Mouse (Mus musculus): ENCODE data around the gene Myo16. TPM values are rescaled to one million over a fixed set of nuclear protein-coding genes. Genes with fewer than 3 reads are reported as not detected.

Myo16 gene
- polyA plus RNA-seq, 1 experiment from 2014 or later: 3.0 TPM

DNA sequence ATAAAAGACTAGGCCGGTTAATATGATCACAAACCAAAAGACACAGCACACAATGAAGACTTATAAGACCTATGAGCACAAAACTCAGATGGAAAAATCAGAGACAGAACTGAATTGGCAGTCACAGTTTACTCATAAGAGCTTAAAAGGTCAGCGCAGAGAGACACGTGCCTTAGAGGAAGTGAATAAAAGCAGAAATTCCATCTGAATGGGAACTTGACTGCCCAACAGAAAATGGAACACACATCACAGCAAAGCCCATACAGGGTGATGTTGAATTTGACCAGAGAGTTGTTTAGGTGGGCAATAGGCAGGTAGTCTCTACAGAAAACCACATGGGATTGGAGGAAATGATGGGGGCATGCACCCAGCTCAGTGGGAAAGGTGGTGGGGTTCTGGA lies 442.6 kb downstream of the Myo16 start:
- 78% methylated on average over 3 of the region's 3 CpGs for WGBS
- H3K9me3 ChIP-seq (ENCODE audit: control insufficient read depth, low read length): no peaks in the 10 kb centered on the region
- DNase-seq (ENCODE audit: low spot score, missing footprints): no peak
- no peaks in the 10 kb centered on the region for H3K4me1 ChIP-seq (ENCODE audit: control insufficient read depth, insufficient read depth, low read length)
- H3K36me3 ChIP-seq (ENCODE audit: control insufficient read depth, insufficient read depth, low read length): no peaks in the 10 kb centered on the region
- no peak overlapping the region for H3K4me3 ChIP-seq (ENCODE audit: low read depth, low read length)
- no peak overlapping the region for H3K4me2 ChIP-seq
- H3K27me3 ChIP-seq (ENCODE audit: control insufficient read depth, insufficient read depth, low read length): no peaks in the 10 kb centered on the region
- no peak overlapping the region for H3K27ac ChIP-seq (ENCODE audit: low read depth, low read length)
- no peak for ATAC-seq (ENCODE audit: low FRiP score)
- no peak overlapping the region for H3K9ac ChIP-seq (ENCODE audit: low read length)

DNA sequence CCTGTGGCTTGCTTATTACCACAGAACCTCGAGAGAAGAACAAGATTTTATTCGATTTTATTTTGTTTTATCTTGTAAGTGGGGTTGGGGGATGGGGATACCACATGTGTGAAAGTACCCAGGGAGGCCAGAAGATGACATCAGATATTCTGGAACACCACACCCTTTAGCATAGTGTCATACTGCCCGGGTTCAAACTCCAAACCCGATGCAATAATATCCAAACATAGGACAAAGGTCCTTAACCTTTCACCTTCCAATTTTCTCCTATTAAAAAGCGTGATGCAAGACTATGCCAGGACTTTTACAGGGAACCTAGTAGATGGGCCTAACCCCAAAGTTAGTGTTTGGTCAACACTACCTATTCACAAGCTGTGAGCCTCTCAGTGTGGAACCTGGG lies 443.9 kb downstream of the Myo16 start:
- Histone ChIP-seq H3K4me2 (no peak overlapping the region), H3K4me1 (ENCODE audit: control insufficient read depth, insufficient read depth, low read length) (no peaks in the 10 kb centered on the region)

DNA sequence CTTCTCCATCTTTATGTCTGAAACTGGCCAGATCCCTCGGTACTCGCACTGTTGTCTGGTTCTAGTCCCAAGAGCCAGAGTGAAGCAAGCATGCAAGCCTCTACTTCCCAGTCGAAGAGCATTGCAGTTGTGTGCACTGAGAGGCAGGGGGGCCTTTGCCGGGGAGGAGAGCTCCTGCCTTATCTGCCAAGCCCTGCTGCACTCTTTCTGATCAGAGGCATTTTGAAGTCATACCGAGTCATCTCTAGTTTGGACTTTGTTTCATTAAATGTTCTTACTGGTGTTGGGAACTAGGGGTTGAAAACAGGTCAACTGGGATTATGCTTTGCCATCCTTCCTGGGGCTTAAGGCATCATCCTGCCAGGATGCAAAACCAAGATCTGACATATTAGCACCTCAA lies 445.2 kb downstream of the Myo16 start:
- H3K9me3 ChIP-seq (ENCODE audit: control insufficient read depth, low read length): no peaks in the 10 kb centered on the region
- ATAC-seq (ENCODE audit: low FRiP score) (no peak), DNase-seq (ENCODE audit: low spot score, missing footprints) (no peak)
- H3K9ac ChIP-seq (ENCODE audit: low read length): no peak overlapping the region
- H3K4me1 ChIP-seq (ENCODE audit: control insufficient read depth, insufficient read depth, low read length): no peaks in the 10 kb centered on the region
- H3K27me3 ChIP-seq (ENCODE audit: control insufficient read depth, insufficient read depth, low read length): no peaks in the 10 kb centered on the region
- 90% methylated on average over 5 of the region's 5 CpGs for WGBS
- no peaks in the 10 kb centered on the region for H3K36me3 ChIP-seq (ENCODE audit: control insufficient read depth, insufficient read depth, low read length)
- no peak overlapping the region for H3K4me2 ChIP-seq
- no peak overlapping the region for H3K27ac ChIP-seq (ENCODE audit: low read depth, low read length)
- no peak overlapping the region for H3K4me3 ChIP-seq (ENCODE audit: low read depth, low read length)

More for the DNA sequence above, 443.9 kb downstream of the Myo16 start:
- DNase-seq (ENCODE audit: low spot score, missing footprints): no peak
- Histone ChIP-seq H3K4me3 (ENCODE audit: low read depth, low read length) (no peak overlapping the region), H3K27ac (ENCODE audit: low read depth, low read length) (no peak overlapping the region), H3K9ac (ENCODE audit: low read length) (no peak overlapping the region), H3K27me3 (ENCODE audit: control insufficient read depth, insufficient read depth, low read length) (no peaks in the 10 kb centered on the region), H3K36me3 (ENCODE audit: control insufficient read depth, insufficient read depth, low read length) (no peaks in the 10 kb centered on the region), H3K9me3 (ENCODE audit: control insufficient read depth, low read length) (no peaks in the 10 kb centered on the region)
- no peak for ATAC-seq (ENCODE audit: low FRiP score)
- WGBS: 83% methylated on average over 5 of the region's 5 CpGs

DNA sequence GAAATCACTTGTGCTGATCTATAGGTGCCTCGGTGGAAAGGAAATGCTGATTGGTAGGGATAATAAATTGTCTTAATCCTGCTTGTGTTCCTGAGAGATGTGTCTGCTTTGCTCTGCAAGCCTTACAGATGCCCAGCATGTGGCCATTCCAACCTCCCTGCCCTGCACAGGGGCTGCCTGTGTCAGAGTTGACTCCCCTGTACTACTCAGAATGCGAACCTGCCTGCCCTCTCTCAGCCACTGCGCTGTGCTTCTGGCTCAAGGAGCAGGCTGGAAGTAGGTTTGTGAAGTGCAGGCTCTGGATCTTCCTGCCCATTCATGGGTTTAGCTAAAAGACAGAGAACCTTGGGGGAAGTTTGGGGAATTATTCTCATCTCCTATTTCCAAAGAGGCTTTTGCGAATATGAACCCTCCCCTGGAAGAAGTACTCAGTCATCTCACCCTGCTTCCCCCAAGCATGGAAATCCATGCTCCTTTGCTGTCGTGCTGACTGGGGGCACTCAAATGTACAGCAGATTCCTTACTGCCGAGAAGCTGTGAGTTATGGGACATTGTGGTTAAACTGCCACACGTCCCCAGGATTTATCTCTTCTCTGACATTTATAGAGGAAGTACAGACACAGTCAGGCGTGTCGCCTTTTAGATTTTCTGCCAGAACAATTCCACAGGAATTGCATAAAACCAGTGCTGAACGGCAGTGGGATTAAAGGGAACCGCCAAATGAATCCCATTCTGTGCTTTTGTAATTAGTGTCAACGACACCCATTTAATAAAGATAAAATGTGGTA lies 452.5 kb downstream of the Myo16 start:
- Histone ChIP-seq H3K27ac (ENCODE audit: low read depth, low read length) (no peak overlapping the region), H3K9me3 (ENCODE audit: control insufficient read depth, low read length) (no peaks in the 10 kb centered on the region), H3K4me3 (ENCODE audit: low read depth, low read length) (no peak overlapping the region), H3K4me2 (no peak overlapping the region), H3K36me3 (ENCODE audit: control insufficient read depth, insufficient read depth, low read length) (no peaks in the 10 kb centered on the region), H3K27me3 (ENCODE audit: control insufficient read depth, insufficient read depth, low read length) (no peaks in the 10 kb centered on the region), H3K9ac (ENCODE audit: low read length) (no peak overlapping the region), H3K4me1 (ENCODE audit: control insufficient read depth, insufficient read depth, low read length) (peaks cover 8% of the 10 kb centered on the region)
- no peak for DNase-seq (ENCODE audit: low spot score, missing footprints)
- WGBS: 36% methylated on average over 12 of the region's 12 CpGs
- no peak for ATAC-seq (ENCODE audit: low FRiP score)

DNA sequence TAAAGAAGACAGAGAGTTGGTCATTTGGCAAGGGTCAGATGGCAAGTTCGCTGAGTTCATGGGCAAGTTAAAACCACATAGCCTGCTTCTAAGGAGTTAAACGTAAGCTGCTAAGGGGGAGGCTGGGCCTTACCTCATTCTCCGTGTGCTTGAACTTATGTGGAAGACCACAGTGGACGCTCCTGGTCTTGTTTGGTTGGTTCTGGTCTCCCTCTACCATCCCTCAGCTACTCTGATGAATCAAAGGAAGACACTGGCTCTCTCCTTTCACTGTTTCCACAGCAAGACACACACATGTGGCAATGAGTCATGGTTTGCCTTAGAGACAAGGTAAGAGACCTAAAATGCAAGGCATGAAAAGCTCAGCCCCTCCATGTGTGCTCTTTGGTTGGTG lies 453.1 kb downstream of the Myo16 start:
- Histone ChIP-seq H3K27me3 (ENCODE audit: control insufficient read depth, insufficient read depth, low read length) (no peaks in the 10 kb centered on the region), H3K4me2 (no peak overlapping the region), H3K9ac (ENCODE audit: low read length) (no peak overlapping the region), H3K4me3 (ENCODE audit: low read depth, low read length) (no peak overlapping the region), H3K4me1 (ENCODE audit: control insufficient read depth, insufficient read depth, low read length) (peaks cover 8% of the 10 kb centered on the region), H3K9me3 (ENCODE audit: control insufficient read depth, low read length) (no peaks in the 10 kb centered on the region), H3K27ac (ENCODE audit: low read depth, low read length) (no peak overlapping the region), H3K36me3 (ENCODE audit: control insufficient read depth, insufficient read depth, low read length) (no peaks in the 10 kb centered on the region)
- no peak for DNase-seq (ENCODE audit: low spot score, missing footprints)
- no peak for ATAC-seq (ENCODE audit: low FRiP score)
- 61% methylated on average over 4 of the region's 4 CpGs for WGBS

DNA sequence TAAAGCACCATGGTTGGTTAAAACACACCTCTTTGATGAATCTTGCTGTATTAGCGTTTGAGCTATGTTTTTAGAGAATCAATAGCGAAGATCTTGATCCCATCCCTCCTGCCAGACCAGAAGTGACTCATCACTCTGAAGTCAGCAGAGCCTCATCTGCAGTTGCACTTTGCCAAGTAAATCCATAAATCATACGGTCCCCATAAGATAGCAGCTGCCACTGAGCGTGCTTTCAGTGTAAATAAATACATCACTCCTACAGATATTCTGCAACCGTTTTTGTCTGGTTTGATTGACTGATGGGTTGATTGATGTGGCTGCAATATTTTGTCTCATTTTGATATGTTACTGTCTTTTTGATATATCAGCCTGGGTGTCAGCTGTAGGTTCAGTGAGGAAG lies 457.9 kb downstream of the Myo16 start:
- Histone ChIP-seq H3K9ac (ENCODE audit: low read length) (no peak overlapping the region), H3K27me3 (ENCODE audit: control insufficient read depth, insufficient read depth, low read length) (no peaks in the 10 kb centered on the region), H3K36me3 (ENCODE audit: control insufficient read depth, insufficient read depth, low read length) (no peaks in the 10 kb centered on the region), H3K4me1 (ENCODE audit: control insufficient read depth, insufficient read depth, low read length) (peaks cover under 1% of the 10 kb centered on the region; the same call in 1 of the 2 replicates), H3K4me2 (no peak overlapping the region), H3K27ac (ENCODE audit: low read depth, low read length) (no peak overlapping the region), H3K9me3 (ENCODE audit: control insufficient read depth, low read length) (no peaks in the 10 kb centered on the region), H3K4me3 (ENCODE audit: low read depth, low read length) (no peak overlapping the region)
- ATAC-seq (ENCODE audit: low FRiP score): no peak
- DNase-seq (ENCODE audit: low spot score, missing footprints): no peak
- WGBS: 91% methylated on average over 5 of the region's 5 CpGs

DNA sequence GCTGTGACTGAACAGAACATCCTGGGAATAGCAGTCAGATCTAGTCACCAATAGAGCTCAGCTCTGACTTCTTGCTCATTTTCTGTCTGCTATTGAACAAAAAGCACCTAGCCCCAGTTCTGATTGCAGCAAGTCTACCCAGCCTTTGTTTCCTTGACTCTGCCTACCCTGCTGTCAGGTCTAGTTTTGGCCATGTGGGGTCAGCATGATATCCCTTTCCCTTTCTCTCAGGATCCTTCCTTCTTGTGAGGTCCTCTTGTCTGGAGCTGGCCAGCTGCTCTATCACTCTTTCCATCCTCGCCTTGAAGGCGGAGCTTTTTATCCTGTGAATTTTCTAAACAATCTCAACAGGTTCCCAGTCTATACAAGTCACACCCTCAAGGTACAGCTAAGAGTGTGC lies 459.7 kb downstream of the Myo16 start:
- DNase-seq (ENCODE audit: low spot score, missing footprints) (no peak), ATAC-seq (ENCODE audit: low FRiP score) (no peak)
- WGBS: 51% methylated on average over 2 of the region's 2 CpGs
- H3K36me3 ChIP-seq (ENCODE audit: control insufficient read depth, insufficient read depth, low read length): no peaks in the 10 kb centered on the region
- no peak overlapping the region for H3K27ac ChIP-seq (ENCODE audit: low read depth, low read length)
- no peaks in the 10 kb centered on the region for H3K9me3 ChIP-seq (ENCODE audit: control insufficient read depth, low read length)
- H3K4me2 ChIP-seq: no peak overlapping the region
- no peaks in the 10 kb centered on the region for H3K27me3 ChIP-seq (ENCODE audit: control insufficient read depth, insufficient read depth, low read length)
- H3K4me1 ChIP-seq (ENCODE audit: control insufficient read depth, insufficient read depth, low read length): no peaks in the 10 kb centered on the region
- H3K9ac ChIP-seq (ENCODE audit: low read length): no peak overlapping the region
- H3K4me3 ChIP-seq (ENCODE audit: low read depth, low read length): no peak overlapping the region

DNA sequence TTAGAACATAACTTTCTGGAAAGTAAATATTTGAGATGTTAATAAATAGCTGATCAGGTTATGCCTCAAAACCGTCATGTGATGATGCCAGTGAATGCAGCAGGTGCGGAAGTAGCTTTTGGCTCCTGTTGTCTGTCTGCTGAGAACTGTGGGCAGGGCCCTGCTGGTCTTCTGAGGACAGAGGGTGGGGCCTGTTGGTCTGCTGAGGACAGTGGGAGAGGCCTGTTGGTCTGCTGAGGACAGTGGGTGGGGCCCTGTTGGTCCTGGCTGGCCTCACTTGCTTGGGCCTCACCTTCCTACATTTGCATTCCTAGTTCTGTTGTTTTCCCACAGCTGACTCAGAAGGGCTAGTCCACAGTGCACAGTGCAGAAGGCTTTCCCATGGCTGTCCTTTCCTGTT lies 466.0 kb downstream of the Myo16 start:
- 93% methylated on average over 2 of the region's 2 CpGs for WGBS
- 0 out of 2 replicates have a peak, but pooled peaks cover 5% of the 10 kb centered on the region for H3K9me3 ChIP-seq (ENCODE audit: control insufficient read depth, low read length)
- no peak overlapping the region for H3K27ac ChIP-seq (ENCODE audit: low read depth, low read length)
- H3K4me3 ChIP-seq (ENCODE audit: low read depth, low read length): no peak overlapping the region
- no peak overlapping the region for H3K9ac ChIP-seq (ENCODE audit: low read length)
- H3K27me3 ChIP-seq (ENCODE audit: control insufficient read depth, insufficient read depth, low read length): no peaks in the 10 kb centered on the region
- ATAC-seq (ENCODE audit: low FRiP score): no peak
- no peak for DNase-seq (ENCODE audit: low spot score, missing footprints)
- H3K4me2 ChIP-seq: no peak overlapping the region
- no peaks in the 10 kb centered on the region for H3K36me3 ChIP-seq (ENCODE audit: control insufficient read depth, insufficient read depth, low read length)
- H3K4me1 ChIP-seq (ENCODE audit: control insufficient read depth, insufficient read depth, low read length): no peaks in the 10 kb centered on the region

DNA sequence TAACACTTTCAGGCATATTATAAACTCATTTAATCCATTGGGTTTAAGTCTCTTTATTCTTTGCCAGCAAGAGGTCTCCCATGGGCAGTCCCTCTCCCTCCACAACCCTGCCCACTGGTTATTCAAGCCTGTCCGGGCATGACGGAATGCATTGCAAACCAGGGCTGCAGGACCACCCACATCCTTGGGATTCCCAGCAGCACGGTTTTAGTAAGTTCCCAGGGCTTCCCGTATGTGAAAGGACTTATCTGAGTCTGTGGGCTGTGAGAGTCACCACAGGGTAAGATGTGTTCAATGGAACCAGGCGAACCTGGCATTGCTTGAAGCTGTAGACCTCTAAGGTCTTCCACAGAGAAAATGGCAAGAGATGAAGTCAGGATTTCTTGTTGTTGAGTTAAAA lies 471.6 kb downstream of the Myo16 start:
- peak; percentile 88 for ATAC-seq (ENCODE audit: low FRiP score)
- no peak overlapping the region for H3K4me2 ChIP-seq
- 8% methylated on average over 5 of the region's 5 CpGs for WGBS
- peak; percentile 90 for DNase-seq (ENCODE audit: low spot score, missing footprints)
- H3K27ac ChIP-seq (ENCODE audit: low read depth, low read length): no peak overlapping the region
- H3K27me3 ChIP-seq (ENCODE audit: control insufficient read depth, insufficient read depth, low read length): no peaks in the 10 kb centered on the region
- H3K4me1 ChIP-seq (ENCODE audit: control insufficient read depth, insufficient read depth, low read length): peaks cover 13% of the 10 kb centered on the region
- H3K4me3 ChIP-seq (ENCODE audit: low read depth, low read length): no peak overlapping the region
- H3K36me3 ChIP-seq (ENCODE audit: control insufficient read depth, insufficient read depth, low read length): no peaks in the 10 kb centered on the region
- no peak overlapping the region for H3K9ac ChIP-seq (ENCODE audit: low read length)
- H3K9me3 ChIP-seq (ENCODE audit: control insufficient read depth, low read length): 0 out of 2 replicates have a peak, but pooled peaks cover 5% of the 10 kb centered on the region

Measured in midbrain, embryonic 11.5 days (tissue).